Mouse (Mus musculus): ENCODE data around the gene Snx15. TPM values are rescaled to one million over a fixed set of nuclear protein-coding genes. Genes with fewer than 3 reads are reported as not detected.

Snx15 gene
- total and polyA plus RNA-seq, 3 experiments = 15.3 to 15.7 (median 15.6) TPM

GRCm38 (mm10) chr19:6097847-6098246 is 30.3 kb downstream of the Snx15 start:
- no peak overlapping the region for H3K4me2 ChIP-seq (ENCODE audit: insufficient read depth, low read depth, poor library complexity, severe bottlenecking)
- in situ Hi-C loops (cut with MboI; ENCODE audit: low pct_ligation_motif_present, low pct_unique_long_range_greater_than_20kb, low sequenced_read_pairs) = no loop called here
- 0 out of 4 replicates have a peak, but pooled peaks cover 0 to 2% of the 10 kb centered on the region in 2 experiments for H3K4me1 ChIP-seq (ENCODE audit: control insufficient read depth in 1 of 2, insufficient read depth in 2 of 2)
- H3K27ac ChIP-seq (ENCODE audit: insufficient read depth, low read depth) = no peak overlapping the region
- no peak for DNase-seq (ENCODE audit: extremely low read depth)
- peaks cover 34 to 69% of the 10 kb centered on the region in 2 experiments for H3K36me3 ChIP-seq (replicated peaks in 1 of 2; ENCODE audit: control insufficient read depth in 1 of 2, insufficient read depth in 1 of 2, low read length in 1 of 2)
- no peaks in the 10 kb centered on the region for H3K9me3 ChIP-seq (replicated peaks; ENCODE audit: low read length)
- no peak overlapping the region for H3K4me3 ChIP-seq (replicated peaks in 1 of 3; ENCODE audit: low read depth in 2 of 3, low read length in 2 of 3, poor library complexity in 1 of 3)
- dilution Hi-C loops (cut with MboI; ENCODE audit: extremely low pct_ligation_motif_present, extremely low pct_unique_long_range_greater_than_20kb, low sequenced_read_pairs) = no loop called here
- H3K27me3 ChIP-seq (replicated peaks) = no peaks in the 10 kb centered on the region
- TF ChIP-seq MYC (IDR thresholded peaks at IDR 0.05; ENCODE audit: low read depth, low read length) (no peak), MAX (IDR thresholded peaks at IDR 0.05; ENCODE audit: low read length) (no peak), USF1 (IDR thresholded peaks at IDR 0.05; ENCODE audit: low read depth, low read length) (no peak), CHD2 (IDR thresholded peaks at IDR 0.05; ENCODE audit: low read length) (no peak), ZC3H11A (IDR thresholded peaks at IDR 0.05; ENCODE audit: low read depth, low read length) (no peak), MAZ (IDR thresholded peaks at IDR 0.05; ENCODE audit: low read depth, low read length) (no peak), E2F4 (IDR thresholded peaks at IDR 0.05; ENCODE audit: insufficient replicate concordance, low read depth, low read length) (no peak), ELF1 (IDR thresholded peaks at IDR 0.05; ENCODE audit: low read depth, low read length) (no peak), ZNF384 (IDR thresholded peaks at IDR 0.05; ENCODE audit: low read depth, low read length) (no peak), ZKSCAN1 (IDR thresholded peaks at IDR 0.05; ENCODE audit: borderline replicate concordance, low read depth, low read length) (no peak), PAX5 (IDR thresholded peaks at IDR 0.05; ENCODE audit: low read length) (no peak), HCFC1 (IDR thresholded peaks at IDR 0.05; ENCODE audit: low read depth, low read length) (no peak), NELFE (IDR thresholded peaks at IDR 0.05; ENCODE audit: low read depth, low read length) (no peak), JUND (conservative IDR thresholded peaks at IDR 0.05; ENCODE audit: low read depth, low read length) (no peak)
- H3K9ac ChIP-seq (ENCODE audit: insufficient read depth, low read depth) = no peak overlapping the region
- H3K79me2 ChIP-seq (replicated peaks; ENCODE audit: control insufficient read depth, extremely low read depth, insufficient read depth, poor library complexity, severe bottlenecking) = no peaks in the 10 kb centered on the region

- no peak for DNase-seq (ENCODE audit: extremely low read depth)
- dilution Hi-C loops (cut with MboI; ENCODE audit: extremely low pct_ligation_motif_present, extremely low pct_unique_long_range_greater_than_20kb, low sequenced_read_pairs) (no loop called here), in situ Hi-C loops (cut with MboI; ENCODE audit: low pct_ligation_motif_present, low pct_unique_long_range_greater_than_20kb, low sequenced_read_pairs) (no loop called here)
- H3K9ac ChIP-seq (ENCODE audit: insufficient read depth, low read depth) = no peak within 1 kb of the TSS
- peaks cover 65 to 91% of the 10 kb centered on the region in 2 experiments for H3K36me3 ChIP-seq (replicated peaks in 1 of 2; ENCODE audit: control insufficient read depth in 1 of 2, insufficient read depth in 1 of 2, low read length in 1 of 2)
- H3K4me3 ChIP-seq (replicated peaks in 1 of 3; ENCODE audit: low read depth in 2 of 3, low read length in 2 of 3, poor library complexity in 1 of 3) = no peak within 1 kb of the TSS
- peaks cover 11% of the 10 kb centered on the region for H3K79me2 ChIP-seq (replicated peaks; ENCODE audit: control insufficient read depth, extremely low read depth, insufficient read depth, poor library complexity, severe bottlenecking)
- peaks cover 0 to 5% of the 10 kb centered on the region in 2 experiments; a peak in 1 of 4 replicates for H3K4me1 ChIP-seq (ENCODE audit: control insufficient read depth in 1 of 2, insufficient read depth in 2 of 2)
- TF ChIP-seq ZKSCAN1 (IDR thresholded peaks at IDR 0.05; ENCODE audit: borderline replicate concordance, low read depth, low read length) (no peak), PAX5 (IDR thresholded peaks at IDR 0.05; ENCODE audit: low read length) (no peak), TBP (conservative IDR thresholded peaks at IDR 0.05; ENCODE audit: low read depth, low read length) (no peak), CHD2 (IDR thresholded peaks at IDR 0.05; ENCODE audit: low read length) (no peak), KAT2A (IDR thresholded peaks at IDR 0.05; ENCODE audit: insufficient replicate concordance, low read length) (no peak), JUN (IDR thresholded peaks at IDR 0.05; ENCODE audit: insufficient read depth, low read depth, low read length) (no peak), ELF1 (IDR thresholded peaks at IDR 0.05; ENCODE audit: low read depth, low read length) (no peak), SMC3 (IDR thresholded peaks at IDR 0.05; ENCODE audit: low read depth, low read length) (no peak), IRF4 (IDR thresholded peaks at IDR 0.05; ENCODE audit: low read depth, low read length) (no peak), NELFE (IDR thresholded peaks at IDR 0.05; ENCODE audit: low read depth, low read length) (no peak), NRF1 (IDR thresholded peaks at IDR 0.05; ENCODE audit: low read depth, low read length) (no peak), RCOR1 (conservative IDR thresholded peaks at IDR 0.05; ENCODE audit: low read depth, low read length) (no peak), POLR2AphosphoS2 (IDR thresholded peaks at IDR 0.05; ENCODE audit: low read depth, low read length) (no peak), HCFC1 (IDR thresholded peaks at IDR 0.05; ENCODE audit: low read depth, low read length) (no peak), POLR2A (IDR thresholded peaks at IDR 0.05; ENCODE audit: low read depth, low read length) (no peak), MAZ (IDR thresholded peaks at IDR 0.05; ENCODE audit: low read depth, low read length) (no peak), CTCF (conservative IDR thresholded peaks at IDR 0.05 in 1 of 2, IDR thresholded peaks at IDR 0.05 in 1 of 2; ENCODE audit: low read depth in 2 of 2, low read length in 2 of 2) (no peak), USF2 (conservative IDR thresholded peaks at IDR 0.05; ENCODE audit: low read depth, low read length) (no peak), E2F4 (IDR thresholded peaks at IDR 0.05; ENCODE audit: insufficient replicate concordance, low read depth, low read length) (no peak)
- H3K27ac ChIP-seq (ENCODE audit: insufficient read depth, low read depth) = no peak within 1 kb of the TSS
- no peaks in the 10 kb centered on the region for H3K9me3 ChIP-seq (replicated peaks; ENCODE audit: low read length)
- H3K4me2 ChIP-seq (ENCODE audit: insufficient read depth, low read depth, poor library complexity, severe bottlenecking) = no peak within 1 kb of the TSS
- no peaks in the 10 kb centered on the region for H3K27me3 ChIP-seq (replicated peaks)
Observed at GRCm38 (mm10) chr19:6094119-6094518, 34.0 kb downstream of the Snx15 start, which contains the start of gene AC131692.1. AC131692.1 (plus strand) TSS chr19:6094419.

Data from CH12.LX (cell line).